Mouse (Mus musculus) embryonic facial prominence, embryonic 14.5 days (tissue): ENCODE results near the gene Psmc4. TPM values are rescaled to one million over a fixed set of nuclear protein-coding genes. Genes with fewer than 3 reads are reported as not detected.
A peak's percentile ranks its signal among the peaks of the same experiment; 100 is the strongest.

Experiments
- ATAC-seq: fragments of 200-750 bp; cut with Nextera tagmentation; 2 replicates; pipeline ENCODE4 v1.8.0; 2017; ENCODE audit warnings: low read depth, moderate number of reproducible peaks, moderate TSS enrichment
- DNase-seq: peaks from one replicate; pipeline ENCODE4 v3.0.0-alpha.2; 2015; ENCODE audit warnings: low spot score
- H3K27ac ChIP-seq: fragments of 300-500 bp; sonication (generic); replicated peaks from 2 replicates; pipeline ENCODE4 v1.5.1; 2014; ENCODE audit warnings: low read depth, mild to moderate bottlenecking, low read length, moderate library complexity
- H3K27me3 ChIP-seq: fragments of 300-500 bp; sonication (generic); replicated peaks from 2 replicates; pipeline ENCODE4 v1.6.1; 2014; ENCODE audit warnings: low read length; ENCODE audit not compliant: control insufficient read depth, insufficient read depth
- H3K36me3 ChIP-seq: fragments of 300-500 bp; sonication (generic); 2 replicates; pipeline ENCODE4 v1.6.1; 2014; ENCODE audit warnings: low read length, mixed read lengths; ENCODE audit not compliant: control insufficient read depth, insufficient read depth
- H3K4me1 ChIP-seq: fragments of 300-500 bp; sonication (generic); 2 replicates; pipeline ENCODE4 v1.6.1; 2014; ENCODE audit warnings: antibody characterized with exemption, low read length; ENCODE audit not compliant: control insufficient read depth, insufficient read depth
- H3K4me2 ChIP-seq: fragments of 300-500 bp; sonication (generic); 2 replicates; pipeline ENCODE4 v1.6.1; 2014; ENCODE audit warnings: low read depth, mild to moderate bottlenecking, low read length, moderate library complexity, mixed read lengths
- H3K4me3 ChIP-seq: fragments of 300-500 bp; sonication (generic); 2 replicates; pipeline ENCODE4 v1.5.1; 2014; ENCODE audit warnings: low read depth, mild to moderate bottlenecking, low read length
- H3K9ac ChIP-seq: fragments of 300-500 bp; sonication (generic); 2 replicates; pipeline ENCODE4 v1.6.1; 2014; ENCODE audit warnings: low read depth, mild to moderate bottlenecking, low read length, moderate library complexity, mixed read lengths
- H3K9me3 ChIP-seq: fragments of 300-500 bp; sonication (generic); 2 replicates; pipeline ENCODE4 v1.6.1; 2016; ENCODE audit warnings: low read length; ENCODE audit not compliant: control insufficient read depth
- WGBS: fragments of 180-500 bp; shearing (Covaris S2); extraction: QIAGEN DNeasy Blood & Tissue Kit; methylation state at CpG from one replicate; pipeline ENCODE4 v1.1.7; 2014; 5-methylcytosine and 5-hydroxymethylcytosine counted together
- polyA plus RNA-seq: library from polyadenylated mRNA; unstranded; fragments of >200 nt; fragmentation: Nextera tagmentation; extraction: Ambion mirVana; gene quantifications from 2 replicates; pipeline ENCODE4 v1.2.1, GENCODE M21; 2014

The Psmc4 gene
- polyA plus RNA-seq = 247 and 269 TPM in 2 replicates

DNA sequence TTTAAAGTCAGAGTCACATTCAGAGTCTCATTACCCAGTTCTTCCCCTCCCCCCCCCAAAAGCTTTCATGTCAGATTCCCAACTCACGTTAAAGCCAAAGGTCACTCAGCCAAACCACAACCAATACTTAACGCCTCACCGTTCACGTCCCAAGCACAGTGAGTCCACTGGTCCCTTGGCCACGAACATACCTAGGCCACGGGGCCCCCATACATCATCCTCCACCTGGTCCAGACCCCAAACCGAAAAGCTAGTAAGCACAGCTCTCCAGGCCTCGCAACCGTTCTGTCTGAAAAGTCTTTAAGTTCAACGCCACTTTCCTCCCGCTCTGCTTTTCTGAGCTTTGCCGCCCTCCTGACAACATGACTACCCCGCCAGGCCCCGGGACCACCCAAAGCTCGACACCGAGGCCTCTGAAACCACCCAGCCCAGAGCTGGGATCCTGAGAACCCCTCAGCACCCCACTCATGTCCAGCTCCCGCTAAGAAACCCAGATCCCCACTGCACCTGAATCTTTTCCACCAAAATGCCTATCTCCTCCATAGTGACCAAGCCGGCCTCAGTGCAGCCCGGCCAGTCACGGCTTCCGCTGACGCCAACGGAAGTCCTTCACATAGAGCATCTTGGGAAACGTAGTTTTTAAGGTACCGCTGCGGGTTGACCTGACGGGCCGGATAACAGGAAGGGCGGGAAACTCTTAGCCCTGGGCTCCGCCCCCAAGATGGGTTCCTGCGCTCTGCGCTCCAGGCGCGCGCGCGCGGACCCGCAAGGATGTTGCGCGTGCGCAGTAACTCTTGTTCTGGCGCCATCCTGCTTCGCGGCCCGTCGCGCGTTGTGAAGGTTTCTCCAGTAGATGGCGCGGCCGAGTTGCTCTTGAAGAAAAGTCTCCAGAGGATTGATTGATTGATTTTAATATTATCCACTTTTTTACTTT is at the start of gene Psmc4:
Gene Psmc4 (minus strand): TSS at position 626 of the 934 bp plus-strand sequence.
- H3K36me3 ChIP-seq = peaks cover 43% of the 10 kb centered on the region
- peak within 1 kb of the TSS; percentile 86 for H3K4me2 ChIP-seq
- peak within 1 kb of the TSS; percentile 83 for H3K4me3 ChIP-seq
- DNase-seq = peak; percentile 100
- ATAC-seq = peak; percentile 98
- no peak within 1 kb of the TSS; the same call in 1 of the 2 replicates for H3K27ac ChIP-seq
- H3K9me3 ChIP-seq = no peaks in the 10 kb centered on the region
- under 1% methylated on average over 49 of the region's 52 CpGs for WGBS
- peak within 1 kb of the TSS; percentile 81 for H3K9ac ChIP-seq
- H3K4me1 ChIP-seq = 0 out of 2 replicates have a peak, but pooled peaks cover 6% of the 10 kb centered on the region
- no peaks in the 10 kb centered on the region for H3K27me3 ChIP-seq

DNA sequence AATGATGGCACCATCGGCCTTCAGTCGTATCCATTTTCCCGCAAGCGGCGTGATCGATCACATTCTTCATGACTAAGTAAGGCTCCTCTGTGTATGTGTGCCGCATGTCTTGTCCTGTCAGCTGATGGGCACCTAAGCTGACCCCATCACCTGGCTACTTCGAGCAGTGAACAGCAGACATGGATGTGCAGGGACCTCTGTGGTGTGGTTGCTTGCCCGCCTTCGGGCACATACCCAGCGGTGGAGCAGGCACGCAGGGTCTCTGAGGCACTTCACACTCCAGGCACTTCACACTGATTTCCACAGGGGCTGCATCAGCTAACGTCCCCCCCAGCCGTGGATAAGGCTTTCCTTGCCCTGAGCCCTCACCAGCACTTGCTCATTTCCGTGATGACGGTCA is 49.2 kb upstream of the Psmc4 start:
- H3K9ac ChIP-seq = no peak overlapping the region
- no peak overlapping the region for H3K4me2 ChIP-seq
- H3K4me3 ChIP-seq = no peak overlapping the region
- no peaks in the 10 kb centered on the region for H3K4me1 ChIP-seq
- no peak for DNase-seq
- H3K27me3 ChIP-seq = no peaks in the 10 kb centered on the region; the same call in 1 of the 2 replicates
- ATAC-seq = no peak
- peaks cover 7% of the 10 kb centered on the region for H3K9me3 ChIP-seq
- 94% methylated on average over 16 of the region's 16 CpGs for WGBS
- H3K27ac ChIP-seq = no peak overlapping the region
- no peaks in the 10 kb centered on the region for H3K36me3 ChIP-seq

DNA sequence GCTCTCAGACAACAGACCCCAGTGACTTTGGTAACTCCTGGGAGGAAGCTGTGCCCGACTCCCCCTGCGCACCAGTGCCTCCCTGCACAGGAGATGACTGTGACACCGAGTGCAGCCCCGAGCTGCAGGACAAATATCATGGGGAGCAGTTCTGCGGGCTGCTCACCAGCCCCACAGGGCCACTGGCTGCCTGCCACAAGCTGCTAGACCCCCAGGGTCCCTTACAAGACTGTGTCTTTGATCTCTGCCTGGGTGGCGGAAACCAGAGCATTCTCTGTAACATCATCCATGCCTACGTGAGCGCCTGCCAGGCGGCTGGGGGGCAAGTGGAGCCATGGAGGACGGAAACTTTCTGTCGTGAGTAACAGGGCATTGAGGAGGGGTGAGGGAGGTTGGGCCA is 43.6 kb upstream of the Psmc4 start:
- Histone ChIP-seq H3K4me1 (no peaks in the 10 kb centered on the region), H3K4me2 (no peak overlapping the region), H3K27me3 (no peaks in the 10 kb centered on the region), H3K9me3 (no peaks in the 10 kb centered on the region), H3K4me3 (no peak overlapping the region), H3K36me3 (no peaks in the 10 kb centered on the region), H3K27ac (no peak overlapping the region), H3K9ac (no peak overlapping the region)
- WGBS = 18% methylated on average over 11 of the region's 11 CpGs
- ATAC-seq (peak; percentile 22; the same call in 1 of the 2 replicates), DNase-seq (peak; percentile 6)

DNA sequence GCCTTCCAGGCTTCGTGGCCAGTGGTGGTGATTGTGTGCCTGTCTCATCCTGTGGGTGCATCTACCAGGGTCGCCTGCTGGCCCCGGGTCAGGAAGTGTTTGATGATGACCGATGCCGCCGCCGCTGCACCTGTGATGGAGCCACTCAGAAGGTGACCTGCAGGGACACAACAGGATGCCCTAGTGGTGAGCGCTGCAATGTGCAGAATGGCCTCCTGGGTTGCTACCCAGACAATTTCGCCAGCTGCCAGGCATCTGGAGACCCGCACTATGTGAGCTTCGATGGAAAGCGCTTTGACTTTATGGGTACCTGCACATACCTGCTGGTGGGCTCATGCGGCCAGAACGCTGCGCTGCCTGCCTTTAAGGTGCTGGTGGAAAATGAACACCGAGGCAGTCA is 36.3 kb upstream of the Psmc4 start:
- no peak for ATAC-seq

DNA sequence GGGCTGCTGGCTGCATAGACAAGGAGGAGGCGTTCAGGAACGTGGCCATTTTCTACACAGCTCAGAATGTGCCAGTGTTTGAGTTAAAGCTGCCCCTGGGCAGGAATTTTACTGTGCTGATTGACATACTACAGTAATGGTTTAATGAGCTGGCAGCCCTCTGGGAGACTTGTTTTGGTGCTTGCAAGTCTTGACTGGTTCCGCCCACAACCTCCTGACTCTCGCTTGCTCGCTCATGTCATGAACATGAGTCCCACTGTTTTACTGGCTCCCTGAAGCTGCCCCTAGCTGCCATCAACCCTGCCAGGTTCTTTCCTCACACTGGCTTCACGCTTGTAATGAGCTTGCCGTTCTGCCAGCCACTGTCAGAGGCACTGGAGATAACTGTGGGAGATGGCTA is 34.3 kb upstream of the Psmc4 start:
- H3K4me3 ChIP-seq = no peak overlapping the region
- no peaks in the 10 kb centered on the region for H3K36me3 ChIP-seq
- H3K27me3 ChIP-seq = no peaks in the 10 kb centered on the region
- WGBS = 75% methylated on average over 7 of the region's 7 CpGs
- no peak overlapping the region for H3K9ac ChIP-seq
- H3K27ac ChIP-seq = no peak overlapping the region
- no peak overlapping the region; the same call in 1 of the 2 replicates for H3K4me2 ChIP-seq
- no peaks in the 10 kb centered on the region for H3K9me3 ChIP-seq
- peak; percentile 41; the same call in 1 of the 2 replicates for ATAC-seq
- peak; percentile 80 for DNase-seq
- no peaks in the 10 kb centered on the region for H3K4me1 ChIP-seq

More for the DNA sequence above, 36.3 kb upstream of the Psmc4 start:
- no peak overlapping the region for H3K4me3 ChIP-seq
- H3K9me3 ChIP-seq = no peaks in the 10 kb centered on the region
- 78% methylated on average over 16 of the region's 16 CpGs for WGBS
- H3K4me2 ChIP-seq = no peak overlapping the region
- no peak overlapping the region for H3K9ac ChIP-seq
- no peaks in the 10 kb centered on the region for H3K4me1 ChIP-seq
- no peaks in the 10 kb centered on the region for H3K27me3 ChIP-seq
- H3K27ac ChIP-seq = no peak overlapping the region
- no peaks in the 10 kb centered on the region for H3K36me3 ChIP-seq
- DNase-seq = no peak

DNA sequence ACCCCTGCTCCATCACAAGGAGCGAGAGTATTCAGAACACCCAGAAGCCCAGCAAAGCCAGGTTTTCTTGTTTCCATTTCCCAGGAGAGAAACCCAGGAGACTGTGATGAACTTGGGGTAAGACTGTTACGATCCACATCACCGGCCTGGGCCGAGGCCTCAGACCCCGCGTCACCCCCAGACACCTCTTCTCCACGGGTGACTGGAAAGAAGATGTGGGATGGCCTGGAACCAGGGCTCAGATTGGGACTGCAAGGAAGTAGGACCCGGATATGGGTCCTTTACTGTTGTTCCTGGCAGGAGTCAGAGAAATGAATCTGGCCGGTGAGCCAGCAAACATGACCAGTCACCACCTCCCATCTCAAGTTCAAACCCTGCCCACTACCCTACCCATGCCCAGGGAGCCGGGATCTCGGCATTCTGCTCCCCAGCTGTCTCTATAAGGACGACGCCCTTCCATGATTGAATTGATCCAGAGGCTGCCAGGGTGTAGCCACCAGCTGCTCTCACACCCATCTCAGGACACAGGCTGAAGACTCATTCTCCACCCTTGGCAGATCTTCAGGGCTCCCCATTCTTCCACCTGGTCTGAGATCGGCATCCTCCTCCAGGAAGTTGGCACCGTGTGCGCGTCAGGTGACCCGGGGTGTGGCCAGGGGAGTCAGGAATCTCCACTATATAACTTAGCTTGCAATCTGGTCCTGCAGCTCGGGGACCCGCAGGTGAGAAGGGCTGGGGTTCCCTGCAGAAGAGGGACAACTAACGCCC is 20.8 kb upstream of the Psmc4 start, which contains the start of gene Fcgbp:
Gene Fcgbp (plus strand): TSS at position 706 of the 768 bp plus-strand sequence.
- 90% methylated on average over 21 of the region's 21 CpGs for WGBS
- H3K27me3 ChIP-seq = no peaks in the 10 kb centered on the region
- DNase-seq = no peak
- no peaks in the 10 kb centered on the region for H3K4me1 ChIP-seq
- no peak within 1 kb of the TSS for H3K9ac ChIP-seq
- no peak within 1 kb of the TSS for H3K4me2 ChIP-seq
- no peaks in the 10 kb centered on the region for H3K9me3 ChIP-seq
- H3K36me3 ChIP-seq = no peaks in the 10 kb centered on the region
- ATAC-seq = no peak
- H3K4me3 ChIP-seq = no peak within 1 kb of the TSS
- no peak within 1 kb of the TSS for H3K27ac ChIP-seq

DNA sequence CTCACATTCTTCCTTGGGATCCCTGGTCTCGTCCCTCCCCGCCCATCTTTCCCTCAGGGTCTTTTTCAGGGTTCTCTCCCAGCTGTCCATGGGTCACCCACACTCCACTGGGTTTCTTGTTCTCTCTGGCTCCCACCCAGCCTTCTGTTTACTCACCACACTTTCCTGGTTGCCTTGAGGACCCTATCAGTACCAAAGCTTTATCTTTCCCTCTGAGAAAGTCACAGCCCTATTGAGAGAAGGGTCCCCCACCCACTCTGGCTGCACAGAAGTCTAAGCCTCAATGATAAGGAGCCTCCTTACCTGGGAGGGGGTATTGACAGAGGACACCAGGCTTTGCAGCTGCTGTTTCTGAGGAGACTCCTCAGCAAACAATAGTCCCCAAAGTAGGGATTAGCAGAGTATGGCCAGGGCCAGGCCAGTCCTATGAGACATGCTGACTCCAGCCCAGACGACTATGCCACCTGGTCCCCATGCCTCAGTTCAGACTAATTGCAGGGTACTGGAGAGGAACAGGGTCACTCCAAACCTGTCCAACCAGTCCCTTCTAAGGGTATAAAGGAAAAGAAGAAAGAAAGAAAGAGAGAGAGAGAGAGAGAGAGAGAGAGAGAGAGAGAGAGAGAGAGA is 19.8 kb upstream of the Psmc4 start:
- no peaks in the 10 kb centered on the region for H3K4me1 ChIP-seq
- no peak for ATAC-seq
- WGBS = 49% methylated on average over 3 of the region's 3 CpGs

DNA sequence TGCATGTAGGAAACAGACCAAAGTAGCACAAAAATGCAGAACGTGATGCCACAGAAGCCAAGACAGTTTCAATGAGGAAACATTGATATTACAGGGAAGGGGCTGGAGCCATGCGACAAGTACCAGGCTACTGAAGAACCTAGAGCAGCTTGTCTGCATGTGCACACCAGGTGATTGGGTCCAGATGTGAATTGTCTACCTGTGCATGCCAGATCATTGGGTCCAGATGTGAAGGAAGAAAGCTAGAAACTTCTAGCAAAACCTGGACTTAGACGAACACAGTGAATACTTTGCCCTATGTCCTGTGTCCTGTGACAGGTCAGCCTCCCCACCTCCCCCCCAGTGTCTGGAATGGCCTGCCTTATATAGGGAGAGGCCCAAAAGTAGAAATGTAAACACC is 18.8 kb upstream of the Psmc4 start:
- Histone ChIP-seq H3K27ac (no peak overlapping the region), H3K9me3 (no peaks in the 10 kb centered on the region), H3K36me3 (no peaks in the 10 kb centered on the region), H3K4me1 (no peaks in the 10 kb centered on the region), H3K9ac (no peak overlapping the region), H3K4me2 (no peak overlapping the region), H3K27me3 (no peaks in the 10 kb centered on the region), H3K4me3 (no peak overlapping the region)
- ATAC-seq (no peak), DNase-seq (no peak)
- WGBS = 45% methylated on average over 3 of the region's 3 CpGs

More for the DNA sequence above, 19.8 kb upstream of the Psmc4 start:
- no peak for DNase-seq
- H3K4me3 ChIP-seq = no peak overlapping the region
- no peak overlapping the region for H3K9ac ChIP-seq
- H3K27me3 ChIP-seq = no peaks in the 10 kb centered on the region
- H3K36me3 ChIP-seq = no peaks in the 10 kb centered on the region
- H3K4me2 ChIP-seq = no peak overlapping the region
- H3K9me3 ChIP-seq = no peaks in the 10 kb centered on the region
- H3K27ac ChIP-seq = no peak overlapping the region
